Mouse (Mus musculus): ENCODE results near the gene Nphs1. TPM values are rescaled to one million over a fixed set of nuclear protein-coding genes. Genes with fewer than 3 reads are reported as not detected.

Gene Nphs1
- polyA plus RNA-seq, 1 experiment from 2014 or later = 0.14 TPM

- Histone ChIP-seq H3K36me3 (0 out of 2 replicates have a peak, but pooled peaks cover 4% of the 10 kb centered on the region), H3K27ac (peak overlapping the region; percentile 18), H3K27me3 (peaks cover 8% of the 10 kb centered on the region; the same call in 1 of the 2 replicates), H3K4me2 (peak overlapping the region; percentile 94), H3K4me1 (replicated peaks) (peaks cover 18% of the 10 kb centered on the region), H3K9me3 (replicated peaks) (no peaks in the 10 kb centered on the region), H3K4me3 (peak overlapping the region; percentile 62), H3K9ac (peak overlapping the region; percentile 40)
- under 1% methylated on average over 45 of the region's 45 CpGs for WGBS
- peak; percentile 59 for ATAC-seq (replicated peaks; ENCODE audit: insufficient number of reproducible peaks, insufficient read depth, low FRiP score, low read depth)
Observed at GRCm38 (mm10) chr7:30421890-30422435, 36.2 kb upstream of the Nphs1 start.

- no peak; the same call in 1 of the 2 replicates for ATAC-seq (replicated peaks; ENCODE audit: insufficient number of reproducible peaks, insufficient read depth, low FRiP score, low read depth)
- Histone ChIP-seq H3K27me3 (peaks cover 8% of the 10 kb centered on the region; the same call in 1 of the 2 replicates), H3K36me3 (0 out of 2 replicates have a peak, but pooled peaks cover 4% of the 10 kb centered on the region), H3K9me3 (replicated peaks) (no peaks in the 10 kb centered on the region), H3K4me1 (replicated peaks) (peaks cover 18% of the 10 kb centered on the region), H3K9ac (peak overlapping the region; percentile 40; the same call in 1 of the 2 replicates), H3K27ac (peak overlapping the region; percentile 18), H3K4me3 (peak overlapping the region; percentile 62), H3K4me2 (peak overlapping the region; percentile 94)
- 7% methylated on average over 9 of the region's 9 CpGs for WGBS
Observed at GRCm38 (mm10) chr7:30422560-30422959, 35.6 kb upstream of the Nphs1 start.

GRCm38 (mm10) chr7:30423071-30423641, 35.0 kb upstream of the Nphs1 start:
- WGBS = 28% methylated on average over 23 of the region's 23 CpGs
- Histone ChIP-seq H3K4me2 (peak overlapping the region; percentile 94), H3K9ac (peak overlapping the region; percentile 40; the same call in 1 of the 2 replicates), H3K27ac (peak overlapping the region; percentile 18), H3K4me3 (peak overlapping the region; percentile 62), H3K36me3 (0 out of 2 replicates have a peak, but pooled peaks cover 4% of the 10 kb centered on the region), H3K9me3 (replicated peaks) (no peaks in the 10 kb centered on the region), H3K4me1 (replicated peaks) (peaks cover 18% of the 10 kb centered on the region), H3K27me3 (peaks cover 8% of the 10 kb centered on the region; the same call in 1 of the 2 replicates)
- no peak for ATAC-seq (replicated peaks; ENCODE audit: insufficient number of reproducible peaks, insufficient read depth, low FRiP score, low read depth)

GRCm38 (mm10) chr7:30429327-30429726, 28.8 kb upstream of the Nphs1 start:
- H3K27ac ChIP-seq = no peak overlapping the region
- H3K4me3 ChIP-seq = no peak overlapping the region
- no peak overlapping the region for H3K4me2 ChIP-seq
- no peaks in the 10 kb centered on the region for H3K27me3 ChIP-seq
- no peak overlapping the region for H3K9ac ChIP-seq
- H3K4me1 ChIP-seq (replicated peaks) = no peaks in the 10 kb centered on the region
- H3K9me3 ChIP-seq (replicated peaks) = no peaks in the 10 kb centered on the region
- no peak for ATAC-seq (replicated peaks; ENCODE audit: insufficient number of reproducible peaks, insufficient read depth, low FRiP score, low read depth)
- H3K36me3 ChIP-seq = 0 out of 2 replicates have a peak, but pooled peaks cover 4% of the 10 kb centered on the region

GRCm38 (mm10) chr7:30430191-30430590, 27.9 kb upstream of the Nphs1 start:
- no peak overlapping the region for H3K4me3 ChIP-seq
- H3K4me2 ChIP-seq = no peak overlapping the region
- no peaks in the 10 kb centered on the region for H3K9me3 ChIP-seq (replicated peaks)
- no peak overlapping the region for H3K9ac ChIP-seq
- no peaks in the 10 kb centered on the region for H3K4me1 ChIP-seq (replicated peaks)
- H3K27me3 ChIP-seq = peaks cover 2% of the 10 kb centered on the region
- H3K36me3 ChIP-seq = 0 out of 2 replicates have a peak, but pooled peaks cover 4% of the 10 kb centered on the region
- no peak for ATAC-seq (replicated peaks; ENCODE audit: insufficient number of reproducible peaks, insufficient read depth, low FRiP score, low read depth)
- H3K27ac ChIP-seq = no peak overlapping the region
- 33% methylated on average over 2 of the region's 2 CpGs for WGBS

GRCm38 (mm10) chr7:30431793-30432192, 26.3 kb upstream of the Nphs1 start:
- no peak for ATAC-seq (replicated peaks; ENCODE audit: insufficient number of reproducible peaks, insufficient read depth, low FRiP score, low read depth)
- no peaks in the 10 kb centered on the region for H3K4me1 ChIP-seq (replicated peaks)
- no peak overlapping the region for H3K9ac ChIP-seq
- H3K27ac ChIP-seq = no peak overlapping the region
- H3K9me3 ChIP-seq (replicated peaks) = no peaks in the 10 kb centered on the region
- no peak overlapping the region for H3K4me3 ChIP-seq
- no peaks in the 10 kb centered on the region for H3K36me3 ChIP-seq
- H3K4me2 ChIP-seq = no peak overlapping the region
- peaks cover 17% of the 10 kb centered on the region for H3K27me3 ChIP-seq
- 7% methylated on average over 3 of the region's 3 CpGs for WGBS

- WGBS = 3% methylated on average over 10 of the region's 10 CpGs
- Histone ChIP-seq H3K9me3 (replicated peaks) (no peaks in the 10 kb centered on the region), H3K9ac (no peak overlapping the region), H3K4me3 (no peak overlapping the region), H3K27me3 (peaks cover 33% of the 10 kb centered on the region), H3K4me1 (replicated peaks) (no peaks in the 10 kb centered on the region), H3K27ac (no peak overlapping the region), H3K36me3 (no peaks in the 10 kb centered on the region), H3K4me2 (no peak overlapping the region)
- ATAC-seq (replicated peaks; ENCODE audit: insufficient number of reproducible peaks, insufficient read depth, low FRiP score, low read depth) = no peak
Observed at GRCm38 (mm10) chr7:30434238-30434637, 23.9 kb upstream of the Nphs1 start.

- Histone ChIP-seq H3K4me1 (replicated peaks) (no peaks in the 10 kb centered on the region), H3K4me2 (no peak overlapping the region), H3K4me3 (no peak overlapping the region), H3K36me3 (no peaks in the 10 kb centered on the region), H3K9me3 (replicated peaks) (no peaks in the 10 kb centered on the region), H3K9ac (no peak overlapping the region), H3K27me3 (peaks cover 37% of the 10 kb centered on the region), H3K27ac (no peak overlapping the region)
- WGBS = 67% methylated on average over 10 of the region's 10 CpGs
- ATAC-seq (replicated peaks; ENCODE audit: insufficient number of reproducible peaks, insufficient read depth, low FRiP score, low read depth) = no peak
Observed at GRCm38 (mm10) chr7:30434701-30435100, 23.4 kb upstream of the Nphs1 start.

- peaks cover 42% of the 10 kb centered on the region for H3K27me3 ChIP-seq
- no peak for ATAC-seq (replicated peaks; ENCODE audit: insufficient number of reproducible peaks, insufficient read depth, low FRiP score, low read depth)
Observed at GRCm38 (mm10) chr7:30435156-30435555, 23.0 kb upstream of the Nphs1 start.

GRCm38 (mm10) chr7:30436879-30437278, 21.2 kb upstream of the Nphs1 start:
- 20% methylated on average over 10 of the region's 10 CpGs for WGBS
- Histone ChIP-seq H3K27ac (no peak overlapping the region), H3K4me1 (replicated peaks) (no peaks in the 10 kb centered on the region), H3K4me3 (no peak overlapping the region), H3K27me3 (peaks cover 51% of the 10 kb centered on the region), H3K4me2 (no peak overlapping the region), H3K9me3 (replicated peaks) (no peaks in the 10 kb centered on the region), H3K9ac (no peak overlapping the region), H3K36me3 (no peaks in the 10 kb centered on the region)
- no peak for ATAC-seq (replicated peaks; ENCODE audit: insufficient number of reproducible peaks, insufficient read depth, low FRiP score, low read depth)

More at GRCm38 (mm10) chr7:30435156-30435555, 23.0 kb upstream of the Nphs1 start:
- H3K27ac ChIP-seq = no peak overlapping the region
- H3K9me3 ChIP-seq (replicated peaks) = no peaks in the 10 kb centered on the region
- H3K36me3 ChIP-seq = no peaks in the 10 kb centered on the region
- H3K4me1 ChIP-seq (replicated peaks) = no peaks in the 10 kb centered on the region
- H3K9ac ChIP-seq = no peak overlapping the region
- no peak overlapping the region for H3K4me2 ChIP-seq
- no peak overlapping the region for H3K4me3 ChIP-seq
- 48% methylated on average over 9 of the region's 9 CpGs for WGBS

GRCm38 (mm10) chr7:30439734-30440133, 18.4 kb upstream of the Nphs1 start:
- Histone ChIP-seq H3K9ac (no peak overlapping the region), H3K4me2 (no peak overlapping the region), H3K27me3 (peaks cover 79% of the 10 kb centered on the region), H3K9me3 (replicated peaks) (no peaks in the 10 kb centered on the region), H3K36me3 (no peaks in the 10 kb centered on the region), H3K4me1 (replicated peaks) (peaks cover 8% of the 10 kb centered on the region), H3K4me3 (no peak overlapping the region), H3K27ac (no peak overlapping the region)
- no peak for ATAC-seq (replicated peaks; ENCODE audit: insufficient number of reproducible peaks, insufficient read depth, low FRiP score, low read depth)
- WGBS = 75% methylated on average over 13 of the region's 13 CpGs

- Histone ChIP-seq H3K4me3 (no peak overlapping the region), H3K4me1 (replicated peaks) (peaks cover 13% of the 10 kb centered on the region), H3K36me3 (no peaks in the 10 kb centered on the region), H3K4me2 (no peak overlapping the region), H3K27me3 (peaks cover 82% of the 10 kb centered on the region), H3K9me3 (replicated peaks) (no peaks in the 10 kb centered on the region), H3K27ac (no peak overlapping the region), H3K9ac (no peak overlapping the region)
- 20% methylated on average over 5 of the region's 5 CpGs for WGBS
- no peak for ATAC-seq (replicated peaks; ENCODE audit: insufficient number of reproducible peaks, insufficient read depth, low FRiP score, low read depth)
Observed at GRCm38 (mm10) chr7:30440697-30441096, 17.4 kb upstream of the Nphs1 start.

All from heart, embryonic 15.5 days (tissue).